Mouse (Mus musculus) limb, embryonic 14.5 days (tissue): ENCODE results near the gene Rubcnl. TPM values are rescaled to one million over a fixed set of nuclear protein-coding genes. Genes with fewer than 3 reads are reported as not detected.

Source experiments
- ATAC-seq: fragments of 200-750 bp; cut with Nextera tagmentation; 2 replicates; pipeline ENCODE4 v1.8.0; 2017; ENCODE audit warnings: low read depth, moderate number of reproducible peaks, moderate TSS enrichment; ENCODE audit not compliant: low FRiP score
- DNase-seq: peaks from one replicate; pipeline ENCODE4 v3.0.0-alpha.2; 2015; ENCODE audit warnings: low spot score
- H3K27ac ChIP-seq: fragments of 300-500 bp; sonication (generic); replicated peaks from 2 replicates; pipeline ENCODE4 v1.5.1; 2014; ENCODE audit warnings: low read depth, mild to moderate bottlenecking, low read length, moderate library complexity, mixed read lengths
- H3K27me3 ChIP-seq: fragments of 300-500 bp; sonication (generic); 2 replicates; pipeline ENCODE4 v1.6.1; 2014; ENCODE audit warnings: low read length, mixed read lengths; ENCODE audit not compliant: control insufficient read depth, insufficient read depth
- H3K36me3 ChIP-seq: fragments of 300-500 bp; sonication (generic); 2 replicates; pipeline ENCODE4 v1.6.1; 2014; ENCODE audit warnings: mild to moderate bottlenecking, low read length, moderate library complexity, mixed read lengths; ENCODE audit not compliant: control insufficient read depth, insufficient read depth
- H3K4me1 ChIP-seq: fragments of 300-500 bp; sonication (generic); 2 replicates; pipeline ENCODE4 v1.6.1; 2014; ENCODE audit warnings: antibody characterized with exemption, low read length, mixed read lengths; ENCODE audit not compliant: control insufficient read depth, insufficient read depth
- H3K4me2 ChIP-seq: fragments of 300-500 bp; sonication (generic); replicated peaks from 2 replicates; pipeline ENCODE4 v1.6.1; 2014; ENCODE audit warnings: low read depth, mild to moderate bottlenecking, low read length, moderate library complexity; ENCODE audit not compliant: severe bottlenecking
- H3K4me3 ChIP-seq: fragments of 300-500 bp; sonication (generic); replicated peaks from 2 replicates; pipeline ENCODE4 v1.5.1; 2014; ENCODE audit warnings: low read length
- H3K9ac ChIP-seq: fragments of 300-500 bp; sonication (generic); 2 replicates; pipeline ENCODE4 v1.6.1; 2014; ENCODE audit warnings: mild to moderate bottlenecking, low read depth, low read length, moderate library complexity; ENCODE audit not compliant: severe bottlenecking
- H3K9me3 ChIP-seq: fragments of 300-500 bp; sonication (generic); 2 replicates; pipeline ENCODE4 v1.6.1; 2016; ENCODE audit warnings: low read length; ENCODE audit not compliant: control insufficient read depth
- POLR2A ChIP-seq: fragments of 200-500 bp; IDR thresholded peaks from 2 replicates; pipeline ENCODE4 v1.8.0; 2012; ENCODE audit warnings: inconsistent platforms, mild to moderate bottlenecking, moderate library complexity, borderline replicate concordance; ENCODE audit not compliant: insufficient read depth, insufficient read length; ENCODE audit errors: extremely low read depth
- WGBS: fragments of 180-500 bp; shearing (Covaris S2); extraction: QIAGEN DNeasy Blood & Tissue Kit; methylation state at CpG from one replicate; pipeline ENCODE4 v1.1.7; 2014; 5-methylcytosine and 5-hydroxymethylcytosine counted together
- polyA plus RNA-seq, 2 experiments: library from polyadenylated mRNA; depleted of rRNA in 1 of 2; stranded (reverse) in 1 of 2; unstranded in 1 of 2; fragments of >200 nt; fragmentation: Nextera tagmentation in 1 of 2; extraction: Ambion mirVana in 1 of 2; gene quantifications; 2 replicates each; pipeline versions ENCODE4 v1.2.1 to v1.2.3; 2012 to 2014

Rubcnl gene
- polyA plus RNA-seq (2012; rRNA removed) (1.3 TPM in 2 replicates), polyA plus RNA-seq (2014; fragmentation: Nextera tagmentation; extraction: Ambion mirVana) (1.4 and 2.6 TPM in 2 replicates)

GRCm38 (mm10) chr14:75015856-75016714 is at the start of gene Rubcnl:
TSS of gene Rubcnl (plus strand) at chr14:75016027.
- H3K4me1 ChIP-seq: 0 out of 2 replicates have a peak, but pooled peaks cover 3% of the 10 kb centered on the region
- 1% methylated on average over 49 of the region's 49 CpGs for WGBS
- H3K9me3 ChIP-seq: no peaks in the 10 kb centered on the region
- H3K27ac ChIP-seq: no peak within 1 kb of the TSS
- H3K9ac ChIP-seq: peak within 1 kb of the TSS; percentile 69
- H3K4me2 ChIP-seq: peak within 1 kb of the TSS; percentile 93
- TF ChIP-seq POLR2A: no peak
- no peaks in the 10 kb centered on the region for H3K27me3 ChIP-seq
- peak within 1 kb of the TSS; percentile 57 for H3K4me3 ChIP-seq
- DNase-seq: peak; percentile 79
- H3K36me3 ChIP-seq: no peaks in the 10 kb centered on the region
- ATAC-seq: peak; percentile 69

GRCm38 (mm10) chr14:74972216-74972615 is 43.6 kb upstream of the Rubcnl start:
- H3K27ac ChIP-seq: no peak overlapping the region
- no peak for DNase-seq
- H3K4me3 ChIP-seq: no peak overlapping the region
- H3K36me3 ChIP-seq: no peaks in the 10 kb centered on the region
- H3K9ac ChIP-seq: no peak overlapping the region
- ATAC-seq: no peak
- WGBS: 44% methylated on average over 3 of the region's 3 CpGs
- no peaks in the 10 kb centered on the region for H3K4me1 ChIP-seq
- H3K4me2 ChIP-seq: no peak overlapping the region
- no peaks in the 10 kb centered on the region for H3K9me3 ChIP-seq
- TF ChIP-seq POLR2A: no peak
- H3K27me3 ChIP-seq: no peaks in the 10 kb centered on the region

- Histone ChIP-seq H3K4me2 (no peak overlapping the region), H3K9ac (no peak overlapping the region), H3K27ac (no peak overlapping the region), H3K27me3 (no peaks in the 10 kb centered on the region), H3K4me1 (no peaks in the 10 kb centered on the region), H3K4me3 (no peak overlapping the region), H3K9me3 (no peaks in the 10 kb centered on the region), H3K36me3 (no peaks in the 10 kb centered on the region)
- ATAC-seq (no peak), DNase-seq (no peak)
- WGBS: 78% methylated on average over 5 of the region's 5 CpGs
- no peak for TF ChIP-seq POLR2A
Observed at GRCm38 (mm10) chr14:74972687-74973086, 43.1 kb upstream of the Rubcnl start.

- Histone ChIP-seq H3K4me3 (no peak overlapping the region), H3K36me3 (no peaks in the 10 kb centered on the region), H3K27me3 (no peaks in the 10 kb centered on the region), H3K27ac (no peak overlapping the region), H3K9ac (no peak overlapping the region), H3K4me1 (no peaks in the 10 kb centered on the region), H3K9me3 (no peaks in the 10 kb centered on the region), H3K4me2 (no peak overlapping the region)
- DNase-seq (no peak), ATAC-seq (no peak)
- no peak for TF ChIP-seq POLR2A
- WGBS: 80% methylated on average over 10 of the region's 10 CpGs
Observed at GRCm38 (mm10) chr14:74974136-74974651, 41.6 kb upstream of the Rubcnl start.

- ATAC-seq: no peak
- H3K4me1 ChIP-seq: no peaks in the 10 kb centered on the region
Observed at GRCm38 (mm10) chr14:74976972-74977371, 38.9 kb upstream of the Rubcnl start.

More at GRCm38 (mm10) chr14:74976972-74977371, 38.9 kb upstream of the Rubcnl start:
- no peak overlapping the region for H3K9ac ChIP-seq
- H3K9me3 ChIP-seq: no peaks in the 10 kb centered on the region
- TF ChIP-seq POLR2A: no peak
- no peaks in the 10 kb centered on the region for H3K36me3 ChIP-seq
- no peak for DNase-seq
- H3K27me3 ChIP-seq: no peaks in the 10 kb centered on the region
- no peak overlapping the region for H3K4me2 ChIP-seq
- H3K4me3 ChIP-seq: no peak overlapping the region
- 71% methylated on average over 6 of the region's 6 CpGs for WGBS
- no peak overlapping the region for H3K27ac ChIP-seq
